ENCODE assay signal across 11 mouse cellular contexts in genomic region chr2:83690372-83690771, GRCm38 (mm10).
"Had no signal": no experiment of that assay in that cellular context is flagged by ENCODE, and none has a peak within 500 bp of the region (broad histone marks: within the 10 kb centered on the region; RNA-seq: fewer than 3 reads in every experiment).

No protein-coding gene starts in this region.

- H3K4me2 ChIP-seq: liver, embryonic 12.5 days; lung, embryonic 14.5 days; midbrain, embryonic 15.5 days; neural tube, embryonic 12.5 days had no signal

- H3K27me3 ChIP-seq: liver, embryonic 12.5 days; midbrain, embryonic 15.5 days; neural tube, embryonic 12.5 days had no signal

- H3K9ac ChIP-seq: liver, embryonic 12.5 days; lung, embryonic 14.5 days; midbrain, embryonic 15.5 days; neural tube, embryonic 12.5 days had no signal

- H3K9me3 ChIP-seq: liver, embryonic 12.5 days; midbrain, embryonic 10.5 days; midbrain, embryonic 15.5 days had no signal

- DNase-seq: kidney, adult 18-20 months; kidney, postnatal 36 days; left cerebral cortex, postnatal 4 days; lung, embryonic 14.5 days; lung, postnatal 10 days; lung, postnatal 4 days; thymus, postnatal 36 days had no signal

- H3K36me3 ChIP-seq: liver, embryonic 12.5 days; midbrain, embryonic 10.5 days; midbrain, embryonic 15.5 days; neural tube, embryonic 12.5 days had no signal

- H3K4me3 ChIP-seq: liver, embryonic 12.5 days; midbrain, embryonic 10.5 days; midbrain, embryonic 15.5 days; neural tube, embryonic 12.5 days had no signal

- H3K27ac ChIP-seq: liver, embryonic 12.5 days; midbrain, embryonic 10.5 days; midbrain, embryonic 15.5 days; neural tube, embryonic 12.5 days had no signal

- H3K4me1 ChIP-seq: liver, embryonic 12.5 days; midbrain, embryonic 15.5 days had no signal

- ATAC-seq: liver, embryonic 12.5 days; midbrain, embryonic 15.5 days had no signal
